Mouse (Mus musculus): ENCODE results near the gene Mtmr6. TPM values are rescaled to one million over a fixed set of nuclear protein-coding genes. Genes with fewer than 3 reads are reported as not detected.

The Mtmr6 gene
- 16.8 TPM for polyA plus RNA-seq (2012; fragmentation: generic; extraction: Trizol)

DNA sequence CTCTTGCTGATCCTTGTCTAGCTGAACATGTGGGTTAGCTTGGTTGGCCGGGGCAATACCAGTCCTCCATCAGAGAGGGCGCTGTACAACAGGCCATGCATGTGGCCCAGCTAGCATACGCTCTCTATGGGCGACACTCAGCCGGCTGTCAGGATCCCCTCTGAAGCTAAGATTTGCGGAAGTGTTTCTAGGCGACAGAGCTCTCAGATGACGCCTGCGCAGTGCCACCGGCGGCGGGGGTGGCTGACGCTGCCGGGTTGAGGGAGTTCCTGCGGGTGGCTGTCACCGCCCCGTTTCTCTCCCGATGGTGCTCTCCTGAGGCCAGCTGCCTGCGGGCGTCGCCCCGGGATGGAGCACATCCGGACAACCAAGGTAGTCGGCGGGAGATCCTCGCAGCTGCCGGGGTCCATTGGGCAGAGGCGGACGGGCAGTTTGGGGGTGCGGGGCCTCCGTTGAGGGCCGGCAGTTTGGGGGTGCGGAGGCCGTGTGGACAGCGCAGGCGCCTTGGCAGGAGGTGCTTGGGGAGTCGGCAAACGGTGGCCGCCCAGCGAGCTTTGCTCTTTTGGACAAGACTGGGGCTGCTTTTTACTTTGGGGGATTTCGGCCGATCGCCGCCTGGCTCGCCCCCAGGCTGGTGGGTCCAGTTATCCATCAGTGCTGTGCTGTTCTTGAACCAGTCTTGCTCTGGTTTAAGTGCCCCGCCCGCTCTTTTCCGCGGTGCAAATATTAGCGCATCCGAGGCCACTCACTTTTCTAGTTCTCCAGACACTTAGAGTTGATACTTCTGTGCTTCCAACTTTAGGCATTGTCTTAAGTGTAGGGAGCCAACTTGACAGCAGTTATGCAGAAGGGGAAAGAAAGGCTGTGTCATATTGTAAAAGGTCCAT is at the start of gene Mtmr6:
Gene Mtmr6, plus strand, starts transcription at position 239 of the 887 bp plus-strand sequence.
- Histone ChIP-seq H3K4me2 (ENCODE audit: low read depth) (peak within 1 kb of the TSS; percentile 96), H3K79me2 (ENCODE audit: control insufficient read depth, insufficient read depth) (peaks cover 34% of the 10 kb centered on the region), H3K27me3 (ENCODE audit: control insufficient read depth, insufficient read depth, insufficient read length) (no peaks in the 10 kb centered on the region), H3K36me3 (ENCODE audit: control insufficient read depth, insufficient read depth) (no peaks in the 10 kb centered on the region), H3K4me3 (peak within 1 kb of the TSS; percentile 35), H3ac (ENCODE audit: control insufficient read depth, insufficient read length) (peak within 1 kb of the TSS; percentile 16)
- TF ChIP-seq USF1 (IDR thresholded peaks at IDR 0.05; ENCODE audit: low read depth) = peak; percentile 16
- no peak for TF ChIP-seq E2F4 (IDR thresholded peaks at IDR 0.05; ENCODE audit: insufficient read depth)
- peak in 2 of 3 experiments; percentile 28 to 71 for TF ChIP-seq MYOD1 (IDR thresholded peaks at IDR 0.05; ENCODE audit: control insufficient read depth in 1 of 3, insufficient read length in 2 of 3, low read depth in 2 of 3)
- TF ChIP-seq MAX (IDR thresholded peaks at IDR 0.05; ENCODE audit: low read depth) = no peak
- no peak for TF ChIP-seq TCF12 (IDR thresholded peaks at IDR 0.05; ENCODE audit: insufficient read depth, poor library complexity, severe bottlenecking)
- TF ChIP-seq TCF3 (IDR thresholded peaks at IDR 0.05; ENCODE audit: insufficient read length, low read depth) = no peak
- TF ChIP-seq REST (IDR thresholded peaks at IDR 0.05; ENCODE audit: insufficient read depth, insufficient read length) = no peak
- TF ChIP-seq CEBPB (IDR thresholded peaks at IDR 0.05; ENCODE audit: insufficient read depth, poor library complexity, severe bottlenecking) = no peak
- peak in 2 of 3 experiments; percentile 10 to 64 for TF ChIP-seq MYOG (IDR thresholded peaks at IDR 0.05; ENCODE audit: control insufficient read depth in 1 of 3, insufficient read depth in 1 of 3, insufficient read length in 2 of 3, low read depth in 2 of 3)
- TF ChIP-seq POLR2A (IDR thresholded peaks at IDR 0.05; ENCODE audit: insufficient read length, low read depth) = peak; percentile 81
- no peak for TF ChIP-seq SRF (IDR thresholded peaks at IDR 0.05; ENCODE audit: control insufficient read depth, insufficient read length, low read depth)
- TF ChIP-seq POLR2AphosphoS2 (IDR thresholded peaks at IDR 0.05; ENCODE audit: insufficient read length, low read depth) = peak; percentile 70

DNA sequence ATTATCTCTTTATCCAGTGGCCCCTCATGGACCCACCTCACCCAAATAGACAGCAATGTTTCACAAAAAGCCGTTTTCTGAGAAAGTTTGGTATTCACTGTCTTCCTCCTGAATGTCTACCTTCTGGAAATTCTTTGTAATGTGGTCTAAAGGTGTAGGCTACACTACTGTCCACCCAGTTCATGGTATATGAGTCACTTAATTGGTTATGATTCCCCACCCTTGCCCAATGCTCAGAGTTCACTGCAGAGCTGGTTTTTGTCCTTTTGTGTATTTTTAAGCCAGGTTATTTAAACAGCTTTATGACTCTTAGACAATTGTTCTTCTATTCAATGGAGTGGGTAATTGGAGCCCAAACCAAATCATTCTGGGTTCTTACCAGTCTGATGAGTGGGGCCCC is 48.9 kb upstream of the Mtmr6 start:
- H3K36me3 ChIP-seq (ENCODE audit: control insufficient read depth, insufficient read depth) = peaks cover 35% of the 10 kb centered on the region
- H3K27me3 ChIP-seq (ENCODE audit: control insufficient read depth, insufficient read depth, insufficient read length) = no peaks in the 10 kb centered on the region
- H3K4me3 ChIP-seq = no peak overlapping the region
- no peak for TF ChIP-seq USF1 (IDR thresholded peaks at IDR 0.05; ENCODE audit: low read depth)
- no peak for TF ChIP-seq POLR2AphosphoS2 (IDR thresholded peaks at IDR 0.05; ENCODE audit: insufficient read length, low read depth)
- TF ChIP-seq TCF12 (IDR thresholded peaks at IDR 0.05; ENCODE audit: insufficient read depth, poor library complexity, severe bottlenecking) = no peak
- no peak for TF ChIP-seq SRF (IDR thresholded peaks at IDR 0.05; ENCODE audit: control insufficient read depth, insufficient read length, low read depth)
- TF ChIP-seq E2F4 (IDR thresholded peaks at IDR 0.05; ENCODE audit: insufficient read depth) = no peak
- no peak for TF ChIP-seq TCF3 (IDR thresholded peaks at IDR 0.05; ENCODE audit: insufficient read length, low read depth)
- TF ChIP-seq REST (IDR thresholded peaks at IDR 0.05; ENCODE audit: insufficient read depth, insufficient read length) = no peak
- no peak for TF ChIP-seq POLR2A (IDR thresholded peaks at IDR 0.05; ENCODE audit: insufficient read length, low read depth)
- no peak for TF ChIP-seq CEBPB (IDR thresholded peaks at IDR 0.05; ENCODE audit: insufficient read depth, poor library complexity, severe bottlenecking)
- no peak for TF ChIP-seq MYOG (IDR thresholded peaks at IDR 0.05; ENCODE audit: control insufficient read depth in 1 of 3, insufficient read depth in 1 of 3, insufficient read length in 2 of 3, low read depth in 2 of 3)
- TF ChIP-seq MAX (IDR thresholded peaks at IDR 0.05; ENCODE audit: low read depth) = no peak
- TF ChIP-seq MYOD1 (IDR thresholded peaks at IDR 0.05; ENCODE audit: control insufficient read depth in 1 of 3, insufficient read length in 2 of 3, low read depth in 2 of 3) = no peak
- H3K79me2 ChIP-seq (ENCODE audit: control insufficient read depth, insufficient read depth) = no peaks in the 10 kb centered on the region
- no peak overlapping the region for H3K4me2 ChIP-seq (ENCODE audit: low read depth)
- no peak overlapping the region for H3ac ChIP-seq (ENCODE audit: control insufficient read depth, insufficient read length)

DNA sequence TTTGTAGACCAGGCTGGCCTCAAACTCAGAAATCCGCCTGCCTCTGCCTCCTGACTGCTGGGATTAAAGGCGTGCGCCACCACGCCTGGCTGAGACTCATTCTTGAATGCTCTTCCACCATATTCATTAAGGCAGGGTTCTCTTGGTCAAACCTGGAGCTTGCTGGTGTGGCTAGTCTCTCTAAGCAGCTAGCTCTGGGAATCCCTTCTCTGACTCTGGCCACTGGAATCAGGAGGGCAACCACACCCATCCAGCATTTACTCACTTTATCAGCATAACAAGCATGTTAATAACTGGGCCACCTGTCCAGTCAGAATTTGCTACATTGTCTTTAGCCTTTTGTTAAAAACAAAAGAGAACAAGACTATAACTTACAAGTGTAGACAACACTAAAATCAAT is 47.4 kb upstream of the Mtmr6 start:
- H3ac ChIP-seq (ENCODE audit: control insufficient read depth, insufficient read length) = no peak overlapping the region
- H3K4me3 ChIP-seq = no peak overlapping the region
- peaks cover 43% of the 10 kb centered on the region for H3K36me3 ChIP-seq (ENCODE audit: control insufficient read depth, insufficient read depth)
- H3K4me2 ChIP-seq (ENCODE audit: low read depth) = no peak overlapping the region
- no peaks in the 10 kb centered on the region for H3K27me3 ChIP-seq (ENCODE audit: control insufficient read depth, insufficient read depth, insufficient read length)
- no peaks in the 10 kb centered on the region for H3K79me2 ChIP-seq (ENCODE audit: control insufficient read depth, insufficient read depth)
- TF ChIP-seq POLR2AphosphoS2 (IDR thresholded peaks at IDR 0.05; ENCODE audit: insufficient read length, low read depth) = no peak
- TF ChIP-seq TCF3 (IDR thresholded peaks at IDR 0.05; ENCODE audit: insufficient read length, low read depth) = no peak
- no peak for TF ChIP-seq CEBPB (IDR thresholded peaks at IDR 0.05; ENCODE audit: insufficient read depth, poor library complexity, severe bottlenecking)
- no peak for TF ChIP-seq MYOD1 (IDR thresholded peaks at IDR 0.05; ENCODE audit: control insufficient read depth in 1 of 3, insufficient read length in 2 of 3, low read depth in 2 of 3)
- no peak for TF ChIP-seq POLR2A (IDR thresholded peaks at IDR 0.05; ENCODE audit: insufficient read length, low read depth)
- no peak for TF ChIP-seq E2F4 (IDR thresholded peaks at IDR 0.05; ENCODE audit: insufficient read depth)
- TF ChIP-seq MYOG (IDR thresholded peaks at IDR 0.05; ENCODE audit: control insufficient read depth in 1 of 3, insufficient read depth in 1 of 3, insufficient read length in 2 of 3, low read depth in 2 of 3) = no peak
- TF ChIP-seq SRF (IDR thresholded peaks at IDR 0.05; ENCODE audit: control insufficient read depth, insufficient read length, low read depth) = no peak
- TF ChIP-seq MAX (IDR thresholded peaks at IDR 0.05; ENCODE audit: low read depth) = no peak
- TF ChIP-seq USF1 (IDR thresholded peaks at IDR 0.05; ENCODE audit: low read depth) = no peak
- TF ChIP-seq TCF12 (IDR thresholded peaks at IDR 0.05; ENCODE audit: insufficient read depth, poor library complexity, severe bottlenecking) = no peak
- no peak for TF ChIP-seq REST (IDR thresholded peaks at IDR 0.05; ENCODE audit: insufficient read depth, insufficient read length)

DNA sequence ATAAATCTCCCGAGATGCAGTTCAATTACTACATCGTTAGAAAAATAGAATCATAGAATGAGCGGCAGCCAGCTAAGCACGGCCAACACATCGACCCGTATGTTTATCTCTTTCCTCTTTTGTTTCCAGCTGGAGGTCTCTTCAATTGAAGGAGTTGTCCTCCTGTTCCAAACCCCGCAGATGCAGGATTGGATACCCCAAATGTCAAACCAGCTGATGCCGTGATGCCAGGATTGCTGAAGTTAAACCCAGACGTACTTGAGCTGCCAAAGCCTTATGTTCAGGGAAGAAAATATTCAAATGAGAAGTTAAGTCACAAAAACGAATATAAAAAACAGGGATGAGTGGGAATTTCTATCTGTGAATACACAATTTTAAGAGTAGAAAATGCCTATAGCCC is 45.1 kb upstream of the Mtmr6 start:
- Histone ChIP-seq H3K79me2 (ENCODE audit: control insufficient read depth, insufficient read depth) (no peaks in the 10 kb centered on the region), H3K4me2 (ENCODE audit: low read depth) (no peak overlapping the region), H3ac (ENCODE audit: control insufficient read depth, insufficient read length) (no peak overlapping the region), H3K27me3 (ENCODE audit: control insufficient read depth, insufficient read depth, insufficient read length) (no peaks in the 10 kb centered on the region), H3K4me3 (no peak overlapping the region), H3K36me3 (ENCODE audit: control insufficient read depth, insufficient read depth) (peaks cover 43% of the 10 kb centered on the region)
- no peak for TF ChIP-seq E2F4 (IDR thresholded peaks at IDR 0.05; ENCODE audit: insufficient read depth)
- TF ChIP-seq POLR2A (IDR thresholded peaks at IDR 0.05; ENCODE audit: insufficient read length, low read depth) = no peak
- TF ChIP-seq USF1 (IDR thresholded peaks at IDR 0.05; ENCODE audit: low read depth) = no peak
- TF ChIP-seq REST (IDR thresholded peaks at IDR 0.05; ENCODE audit: insufficient read depth, insufficient read length) = no peak
- TF ChIP-seq TCF12 (IDR thresholded peaks at IDR 0.05; ENCODE audit: insufficient read depth, poor library complexity, severe bottlenecking) = no peak
- no peak for TF ChIP-seq MYOD1 (IDR thresholded peaks at IDR 0.05; ENCODE audit: control insufficient read depth in 1 of 3, insufficient read length in 2 of 3, low read depth in 2 of 3)
- no peak for TF ChIP-seq POLR2AphosphoS2 (IDR thresholded peaks at IDR 0.05; ENCODE audit: insufficient read length, low read depth)
- TF ChIP-seq MYOG (IDR thresholded peaks at IDR 0.05; ENCODE audit: control insufficient read depth in 1 of 3, insufficient read depth in 1 of 3, insufficient read length in 2 of 3, low read depth in 2 of 3) = no peak
- TF ChIP-seq TCF3 (IDR thresholded peaks at IDR 0.05; ENCODE audit: insufficient read length, low read depth) = no peak
- TF ChIP-seq MAX (IDR thresholded peaks at IDR 0.05; ENCODE audit: low read depth) = no peak
- no peak for TF ChIP-seq CEBPB (IDR thresholded peaks at IDR 0.05; ENCODE audit: insufficient read depth, poor library complexity, severe bottlenecking)
- no peak for TF ChIP-seq SRF (IDR thresholded peaks at IDR 0.05; ENCODE audit: control insufficient read depth, insufficient read length, low read depth)
